Mouse (Mus musculus) gastrocnemius, adult 18-20 months (tissue): ENCODE measurements around the gene Serpina5. TPM values are rescaled to one million over a fixed set of nuclear protein-coding genes. Genes with fewer than 3 reads are reported as not detected.
"Not testable (repeated sequence)": the region's sequence is repeated elsewhere in the genome, so short reads cannot be mapped to it uniquely, and the experiment has no call there.

Source experiments
- DNase-seq: peaks from one replicate; pipeline ENCODE4 v3.0.0; 2021; ENCODE audit warnings: low spot score
- long read RNA-seq, 2 experiments: library from polyadenylated mRNA; stranded (forward); transcript quantifications; one replicate each; pipeline ENCODE4 v2.0.0; 2021
- total RNA-seq, 2 experiments: library from RNA; stranded (reverse); gene quantifications; 2 replicates each; pipeline ENCODE4 v1.2.3; 2021

Serpina5 gene
- not detected for total RNA-seq
- long read RNA-seq, experiment 1, result 0 reads
- long read RNA-seq, experiment 2, result 0 reads

GRCm38 (mm10) chr12:104100768-104101167, at the start of gene Serpina5:
Gene Serpina5, plus strand, starts transcription at chr12:104101113.
- DNase-seq, result no peak

- DNase-seq, result no peak
These were observed 46.9 kb upstream of the Serpina5 start for GRCm38 (mm10) chr12:104053995-104054394.

GRCm38 (mm10) chr12:104055755-104056154, 45.2 kb upstream of the Serpina5 start:
- no peak for DNase-seq

DNA sequence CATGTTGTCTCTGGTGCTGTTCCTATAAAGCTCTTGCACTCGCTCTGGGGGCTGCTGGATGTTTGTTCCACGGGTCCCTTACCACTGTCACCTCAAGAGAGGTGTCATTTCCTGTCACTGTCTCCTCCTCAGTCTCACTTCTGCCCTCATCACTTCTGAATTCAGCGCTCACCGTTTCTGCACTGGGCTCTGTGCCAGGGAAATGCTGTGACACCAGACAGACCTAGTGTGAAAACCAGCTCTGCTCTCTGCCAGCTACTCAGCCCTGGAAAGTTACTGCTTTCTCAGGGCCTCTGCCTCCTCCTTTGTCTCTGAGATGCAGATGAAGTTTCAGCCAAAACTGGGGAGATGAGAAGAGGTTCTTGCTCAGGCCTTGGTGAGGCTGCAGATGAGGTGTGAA, 43.9 kb upstream of the Serpina5 start:
- DNase-seq, result no peak

- DNase-seq, result no peak
These were observed 43.4 kb upstream of the Serpina5 start for GRCm38 (mm10) chr12:104057531-104057930.

DNA sequence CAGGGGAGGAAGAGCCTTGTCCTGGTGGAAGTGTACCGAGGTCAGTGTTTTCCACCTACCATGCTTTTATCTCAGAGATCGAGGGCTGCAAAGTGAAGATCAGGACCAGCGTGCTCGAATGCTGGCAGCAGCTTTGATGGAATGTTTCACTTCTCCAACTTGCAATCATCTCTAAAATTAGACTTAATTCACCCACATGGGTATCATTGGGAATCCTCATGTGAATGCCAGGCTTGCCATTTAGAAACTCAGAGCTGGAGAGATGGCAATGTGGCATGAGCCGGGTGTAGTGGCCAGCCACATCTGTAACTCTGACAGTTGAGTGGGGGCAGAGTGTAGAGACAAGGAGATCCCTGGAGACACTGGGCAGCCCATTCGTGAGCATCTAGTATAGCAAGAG, 40.8 kb upstream of the Serpina5 start:
- no peak for DNase-seq

DNA sequence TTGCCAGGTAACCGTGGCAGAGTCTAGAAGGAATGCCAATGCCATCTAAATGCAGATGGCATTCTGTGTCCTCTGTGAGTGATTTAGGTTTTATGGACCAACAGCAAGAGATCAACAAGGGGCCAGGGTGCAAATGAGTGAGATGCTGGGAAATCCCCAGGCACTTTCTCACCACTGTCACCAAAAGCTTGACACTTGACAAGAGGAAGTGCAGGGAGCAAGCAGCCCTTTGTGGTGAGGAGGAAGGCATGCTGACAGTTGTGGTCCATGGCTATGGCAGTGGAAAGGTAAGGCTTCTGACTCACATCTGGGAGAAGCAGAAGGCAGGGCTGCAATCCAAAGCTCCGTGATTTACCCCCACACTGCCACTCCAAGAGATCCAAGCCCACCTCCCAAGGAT, 39.1 kb upstream of the Serpina5 start:
- DNase-seq, result no peak

DNA sequence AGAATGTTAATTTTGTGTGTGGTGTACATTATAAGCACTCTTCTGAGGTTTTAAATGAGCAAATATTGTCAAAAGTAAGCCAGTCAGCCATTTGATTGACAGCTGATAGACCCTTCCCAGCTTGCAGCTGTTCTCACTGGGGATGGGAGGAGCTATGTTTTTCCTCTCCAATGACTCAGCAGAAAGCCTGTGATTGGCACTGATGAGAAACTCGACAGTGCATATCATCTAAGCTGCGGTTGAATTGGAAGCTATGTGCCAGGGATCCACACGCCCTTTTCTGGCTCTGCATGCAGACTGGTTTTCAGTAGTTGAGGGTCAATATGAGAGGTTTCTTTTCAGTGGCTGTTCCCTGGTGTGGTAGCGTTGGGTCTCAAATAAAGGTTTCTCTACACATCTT, 36.4 kb upstream of the Serpina5 start:
- DNase-seq, result no peak

- no peak for DNase-seq
These were observed 35.9 kb upstream of the Serpina5 start for GRCm38 (mm10) chr12:104064996-104065395.

GRCm38 (mm10) chr12:104066241-104066640, 34.7 kb upstream of the Serpina5 start:
- peak; percentile 66 for DNase-seq

DNA sequence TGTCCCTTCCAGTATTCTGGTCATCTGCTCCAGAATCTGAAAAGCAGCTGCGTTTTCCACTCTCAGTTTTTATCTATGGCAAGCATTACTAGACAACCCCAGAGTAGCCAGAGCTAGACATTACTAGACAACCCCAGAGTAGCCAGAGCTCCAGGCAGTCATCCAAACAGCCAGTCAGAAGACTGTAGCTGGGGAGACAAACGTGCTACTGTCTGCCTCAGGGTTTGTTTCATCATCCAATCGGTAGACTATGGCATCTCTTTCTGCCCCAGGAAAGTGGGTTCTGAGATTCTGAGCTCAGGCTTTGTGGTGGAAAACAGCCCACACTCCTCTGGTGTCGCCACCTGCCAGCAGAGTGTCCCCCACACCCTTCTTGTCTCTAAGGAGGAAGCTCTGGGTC, 33.4 kb upstream of the Serpina5 start:
- peak; percentile 58 for DNase-seq

GRCm38 (mm10) chr12:104069620-104070019, 31.3 kb upstream of the Serpina5 start:
- DNase-seq, result peak; percentile 69

DNA sequence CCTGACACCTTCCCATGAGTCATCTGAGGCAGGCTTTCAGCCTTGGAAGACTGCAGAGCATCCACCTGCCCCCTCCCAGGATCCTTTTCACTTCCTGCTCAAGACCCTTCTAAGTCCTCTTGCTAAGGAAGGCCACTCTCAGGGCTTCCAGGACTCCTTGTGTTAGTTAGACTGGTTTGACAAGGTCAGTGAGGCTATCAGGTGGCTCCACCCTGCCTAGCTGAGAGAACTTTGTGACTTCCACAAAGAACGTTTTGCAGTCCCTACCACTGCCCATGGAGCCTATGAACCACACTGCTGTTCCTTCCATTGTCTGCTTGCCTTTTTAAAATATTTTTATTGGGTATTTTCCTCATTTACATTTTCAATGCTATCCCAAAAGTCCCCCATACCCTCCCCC, 29.2 kb upstream of the Serpina5 start:
- DNase-seq, result no peak

GRCm38 (mm10) chr12:104072286-104072685, 28.6 kb upstream of the Serpina5 start:
- DNase-seq, result no peak

GRCm38 (mm10) chr12:104090119-104090518, 10.8 kb upstream of the Serpina5 start:
- no peak for DNase-seq

- no peak for DNase-seq
These were observed 9.6 kb upstream of the Serpina5 start for GRCm38 (mm10) chr12:104091303-104091702.

DNA sequence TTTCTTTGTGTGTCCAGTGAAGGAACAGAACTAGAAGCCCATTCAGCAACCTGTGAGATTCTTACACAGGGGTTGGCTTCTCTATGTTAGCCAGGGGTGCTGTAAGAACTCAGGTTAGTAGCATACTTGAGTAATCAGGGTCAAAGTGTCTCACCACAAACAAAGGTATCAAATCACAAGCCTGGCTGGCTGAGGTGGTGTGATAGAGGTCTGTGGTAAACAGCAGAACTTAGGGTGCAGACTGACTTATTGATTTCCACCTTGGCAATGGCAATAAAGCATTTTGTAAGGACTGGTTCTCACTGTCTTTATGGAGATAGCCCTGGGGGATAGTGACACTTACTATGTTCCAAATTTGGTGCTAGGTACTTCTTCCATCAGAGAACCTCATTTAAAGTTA, 4.9 kb downstream of the Serpina5 start:
- no peak for DNase-seq

DNA sequence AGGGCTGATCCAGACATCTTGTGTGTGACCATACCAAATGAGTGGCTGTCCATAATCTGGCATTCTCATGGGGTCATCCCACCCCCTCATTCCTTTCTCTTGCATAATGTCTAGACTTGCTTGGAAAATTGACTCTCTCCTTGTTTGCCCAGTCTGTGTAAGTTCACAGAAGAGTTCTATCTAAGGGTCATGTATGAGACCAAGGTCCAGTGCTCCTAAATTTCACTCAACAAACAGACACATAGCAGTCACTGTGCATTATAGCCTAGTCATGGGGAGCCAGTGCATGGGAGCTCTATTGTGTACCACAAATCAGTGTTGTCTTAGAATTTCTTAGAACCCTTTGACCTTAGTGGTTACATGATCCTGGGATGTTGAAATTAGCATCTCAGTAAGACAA, 6.0 kb downstream of the Serpina5 start:
- no peak for DNase-seq

GRCm38 (mm10) chr12:104108507-104108906, 7.6 kb downstream of the Serpina5 start:
- DNase-seq, result no peak

- not testable (repeated sequence) for DNase-seq
These were observed 11.4 kb downstream of the Serpina5 start, which contains the start of gene Serpina3a for GRCm38 (mm10) chr12:104112333-104112732. Gene Serpina3a, plus strand, starts transcription at chr12:104112724.

DNA sequence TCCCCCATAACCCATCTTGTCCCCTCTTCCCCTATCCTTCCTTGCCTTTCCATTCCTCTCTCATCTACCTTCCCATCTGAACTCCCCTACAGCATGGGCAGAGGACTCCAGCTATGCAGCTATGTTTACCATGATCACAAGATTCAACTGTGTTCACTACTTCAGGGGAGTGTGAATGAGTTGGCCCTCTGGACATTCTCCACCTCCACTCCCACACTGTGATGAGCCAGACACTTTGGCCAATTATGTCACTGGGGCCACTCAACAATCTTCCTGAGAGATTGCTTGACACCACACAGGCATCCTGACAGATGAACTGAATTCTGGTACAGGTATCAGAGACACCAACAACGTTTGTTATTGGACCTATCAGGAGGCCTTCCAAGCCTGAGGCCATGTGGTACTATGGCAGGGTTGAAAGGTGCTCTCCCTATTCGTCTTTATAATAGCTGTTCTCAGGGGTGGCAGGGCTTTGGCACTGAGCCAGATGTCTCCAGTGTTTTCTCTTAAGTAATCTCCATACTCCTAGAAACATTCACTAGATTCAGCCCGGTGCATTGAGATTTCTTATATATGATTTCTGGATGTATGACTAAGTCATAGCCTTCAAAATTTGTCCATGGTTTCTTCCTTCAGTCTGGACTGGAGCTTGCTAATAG, 14.1 kb downstream of the Serpina5 start:
- DNase-seq, result no peak

DNA sequence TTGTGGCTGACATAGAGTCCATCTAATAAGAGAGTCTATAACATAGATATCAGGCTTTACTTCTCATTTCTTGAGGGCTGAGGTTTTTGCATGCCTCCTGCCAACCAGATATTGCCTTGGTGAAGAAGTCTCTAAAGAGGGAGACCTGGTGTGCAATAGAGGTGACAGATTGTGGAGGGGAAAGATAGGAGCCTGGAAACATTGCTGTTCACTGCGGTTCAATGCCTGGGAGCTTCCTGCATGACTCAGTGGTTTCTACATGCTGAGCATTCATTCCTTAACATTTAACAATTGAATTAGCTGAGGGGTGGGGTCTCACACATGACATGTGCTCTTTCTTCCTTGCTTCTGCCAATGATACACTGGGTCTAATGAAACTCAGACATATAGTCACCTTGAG, 22.2 kb downstream of the Serpina5 start:
- no peak for DNase-seq

- DNase-seq, result no peak
These were observed 23.1 kb downstream of the Serpina5 start for GRCm38 (mm10) chr12:104123996-104124395.
